Mouse (Mus musculus): ENCODE measurements around the gene Ccdc107.

Ccdc107 gene

DNA sequence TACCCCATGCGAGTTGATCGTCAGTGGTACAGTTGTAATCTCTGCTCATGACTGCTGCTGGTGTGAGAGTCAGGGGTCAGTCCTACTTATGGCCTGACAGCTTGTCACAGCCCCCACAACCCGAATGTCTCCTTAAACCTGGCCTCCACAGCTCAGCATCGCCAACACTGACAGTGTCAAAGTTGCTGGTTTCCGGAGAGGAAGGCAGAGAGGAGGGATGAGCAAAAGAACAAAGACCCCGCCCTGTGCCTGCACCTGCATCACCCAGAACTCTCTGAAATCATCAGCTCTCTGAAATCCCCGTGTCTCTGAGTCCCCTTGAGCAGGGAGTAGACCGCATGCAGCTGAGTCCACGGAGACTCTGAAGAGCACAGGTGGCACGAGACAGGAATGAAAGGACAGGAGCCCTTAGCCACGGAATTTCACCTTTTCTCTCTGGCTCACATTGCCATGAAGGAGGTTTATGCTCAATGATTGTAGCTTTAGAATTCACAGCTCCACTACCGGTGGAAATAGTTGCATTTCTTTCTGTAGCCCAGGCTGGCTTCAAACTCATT, 9.1 kb upstream of the Ccdc107 start, which contains the start of gene Sit1:
TSS of gene Sit1 (minus strand) at position 200 of the 557 bp plus-strand sequence.
- peak; percentile 84 for DNase-seq (ENCODE audit: low read depth, low spot score)

DNA sequence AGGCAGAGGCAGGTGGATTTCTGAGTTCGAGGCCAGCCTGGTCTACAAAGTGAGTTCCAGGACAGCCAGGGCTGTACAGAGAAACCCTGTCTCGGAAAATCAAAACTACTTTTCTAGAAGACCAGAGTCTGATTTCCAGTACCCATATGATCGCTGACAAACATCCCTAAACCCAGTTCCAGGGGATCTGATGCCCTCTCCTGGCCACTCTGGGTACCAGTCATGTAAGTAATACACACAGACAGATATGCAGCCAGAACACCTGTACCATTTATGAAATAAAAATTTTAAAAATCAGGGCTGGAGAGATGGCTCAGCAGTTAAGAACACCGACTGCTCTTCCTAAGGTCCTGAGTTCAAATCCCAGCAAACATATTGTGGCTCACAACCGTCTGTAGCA, 7.0 kb upstream of the Ccdc107 start:
- peak; percentile 36 for DNase-seq (ENCODE audit: low read depth, low spot score)

DNA sequence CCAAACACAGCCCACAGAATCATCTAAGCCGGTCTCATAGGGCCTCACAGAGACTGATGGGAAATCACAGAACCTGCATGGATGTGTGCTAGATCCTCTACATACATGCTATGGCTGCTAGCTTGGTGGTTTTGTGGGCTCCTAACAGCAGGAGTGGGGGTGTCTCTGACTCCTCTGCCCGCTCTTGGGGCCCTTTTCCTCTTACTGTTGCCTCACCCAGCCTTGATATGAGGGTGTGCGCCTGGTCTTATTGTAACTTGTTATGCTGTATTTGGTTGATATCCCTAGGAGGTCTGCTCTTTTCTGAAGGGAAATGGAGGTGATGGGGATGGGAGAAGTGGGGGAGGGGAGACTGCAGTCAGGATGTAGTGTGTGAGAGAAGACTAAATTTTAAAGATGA, 3.1 kb upstream of the Ccdc107 start:
- no peak for DNase-seq (ENCODE audit: low read depth, low spot score)

DNA sequence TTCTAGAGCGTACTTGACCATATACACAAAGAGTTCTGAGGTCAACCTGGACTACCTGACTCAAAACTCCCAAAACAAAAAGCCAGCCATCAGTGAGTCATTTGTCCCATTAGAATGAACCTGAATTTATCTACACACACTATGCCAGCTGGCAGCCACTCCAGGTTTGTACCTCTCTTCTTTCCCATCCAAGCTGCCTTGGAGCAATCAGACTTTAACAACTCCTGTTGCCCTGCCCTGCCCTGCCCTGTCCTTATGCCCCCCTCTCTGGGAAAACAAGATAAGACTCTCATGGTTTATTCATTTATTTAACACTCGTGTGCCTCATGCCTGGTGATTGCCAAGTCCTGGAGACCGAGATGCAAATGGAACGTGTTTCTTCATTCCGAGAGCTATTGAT, 1.9 kb upstream of the Ccdc107 start:
- no peak for DNase-seq (ENCODE audit: low read depth, low spot score)

DNA sequence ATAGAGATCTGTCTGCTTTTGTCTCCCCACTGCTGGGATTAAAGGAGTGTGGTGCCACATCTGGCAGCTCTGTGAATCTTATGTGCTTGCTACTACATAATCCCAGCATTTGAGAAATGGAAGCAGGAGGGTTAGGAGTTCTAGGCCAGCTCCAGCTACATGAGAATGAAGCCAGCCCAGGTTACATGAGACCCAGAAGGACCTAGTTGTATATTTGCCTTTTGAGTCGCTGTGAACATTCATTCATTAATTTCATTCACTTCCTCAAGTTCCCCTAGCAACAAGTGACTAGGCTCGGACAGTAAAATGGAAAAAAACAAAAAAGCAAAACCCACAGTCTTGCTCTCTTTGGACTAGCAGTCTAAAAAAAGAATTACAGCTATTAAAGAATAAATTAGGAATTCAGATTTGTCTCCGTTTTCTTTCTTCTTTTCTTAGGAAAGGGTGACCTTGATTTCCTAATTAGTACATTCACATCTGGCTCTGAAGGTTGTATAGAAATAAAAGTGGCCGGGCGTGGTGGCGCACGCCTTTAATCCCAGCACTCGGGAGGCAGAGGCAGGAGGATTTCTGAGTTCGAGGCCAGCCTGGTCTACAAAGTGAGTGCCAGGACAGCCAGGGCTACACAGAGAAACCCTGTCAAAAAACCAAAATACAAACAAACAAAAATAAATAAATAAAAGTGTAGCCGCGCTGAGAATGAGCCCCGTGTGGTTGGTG, 439 bp upstream of the Ccdc107 start:
- no peak for DNase-seq (ENCODE audit: low read depth, low spot score)

DNA sequence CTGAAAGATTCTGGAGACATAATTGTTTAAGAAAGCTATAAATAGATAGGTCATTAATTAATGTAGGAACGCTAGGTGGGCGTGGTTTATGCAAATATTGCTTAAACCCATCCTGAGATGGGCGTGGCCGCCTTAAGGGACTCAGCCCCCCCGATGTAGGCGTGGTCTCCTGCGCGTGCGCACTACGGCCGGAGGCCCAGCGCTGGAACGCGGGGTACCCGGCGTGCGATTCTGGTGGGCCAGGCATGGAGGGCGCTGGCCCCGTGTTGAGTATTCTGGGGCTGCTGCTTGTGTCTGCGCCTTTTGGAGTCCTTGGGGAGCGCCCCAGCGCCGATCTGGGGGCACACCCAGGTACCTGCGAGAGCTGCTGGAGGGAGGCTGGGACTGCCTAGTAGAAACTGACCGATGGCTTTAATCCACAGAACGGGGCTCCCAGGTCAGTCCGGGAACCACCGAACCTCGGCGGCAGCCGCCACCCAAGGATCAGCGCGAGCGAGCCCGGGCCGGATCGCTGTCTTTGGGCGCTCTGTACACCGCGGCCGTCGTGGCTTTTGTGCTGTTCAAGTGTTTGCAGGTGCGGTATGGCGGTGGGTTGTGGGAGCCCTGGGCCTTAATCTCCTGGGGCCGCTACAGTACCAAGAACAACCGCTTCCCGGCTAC, 616 bp downstream of the Ccdc107 start:
- DNase-seq (ENCODE audit: low read depth, low spot score): peak; percentile 95

DNA sequence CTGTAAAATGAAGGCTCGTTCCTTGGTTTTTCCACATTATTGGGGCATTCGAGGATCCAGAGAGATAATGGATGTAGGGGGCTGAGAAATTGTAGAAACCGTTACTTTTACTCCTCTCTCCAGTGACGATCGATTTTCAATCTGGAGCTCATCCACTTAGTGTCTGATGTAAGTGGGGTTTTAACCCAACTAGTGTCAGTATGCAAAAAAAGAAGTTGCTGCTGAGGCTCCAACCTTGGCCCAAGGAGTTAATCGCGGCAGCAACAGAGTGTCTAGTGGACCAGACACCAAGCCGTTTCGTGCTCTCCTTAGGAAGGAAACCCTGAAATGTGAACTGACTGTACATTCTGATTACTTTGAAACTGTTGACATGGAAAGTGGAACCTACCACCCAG, 1.1 kb downstream of the Ccdc107 start:
- DNase-seq (ENCODE audit: low read depth, low spot score): no peak

DNA sequence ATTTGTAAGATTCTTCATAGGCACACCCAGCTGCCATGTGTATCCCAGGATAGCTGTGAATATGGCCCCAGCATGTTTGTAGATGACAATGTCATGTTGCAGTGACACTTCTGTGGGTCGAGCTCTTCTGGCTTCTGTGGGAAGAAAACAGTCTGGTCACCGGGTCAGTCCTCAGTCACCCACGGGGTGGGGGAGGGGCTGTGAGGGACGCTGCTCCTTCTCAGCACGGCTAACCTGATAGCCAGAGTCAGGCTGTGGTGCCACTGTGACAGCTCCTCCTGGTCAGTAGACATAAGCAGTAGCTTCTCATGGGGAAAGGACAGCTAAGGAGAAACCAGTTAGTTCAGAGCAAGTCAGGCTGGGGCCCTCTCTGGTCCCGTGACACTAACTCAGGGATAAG, 3.9 kb downstream of the Ccdc107 start:
- no peak for DNase-seq (ENCODE audit: low read depth, low spot score)

DNA sequence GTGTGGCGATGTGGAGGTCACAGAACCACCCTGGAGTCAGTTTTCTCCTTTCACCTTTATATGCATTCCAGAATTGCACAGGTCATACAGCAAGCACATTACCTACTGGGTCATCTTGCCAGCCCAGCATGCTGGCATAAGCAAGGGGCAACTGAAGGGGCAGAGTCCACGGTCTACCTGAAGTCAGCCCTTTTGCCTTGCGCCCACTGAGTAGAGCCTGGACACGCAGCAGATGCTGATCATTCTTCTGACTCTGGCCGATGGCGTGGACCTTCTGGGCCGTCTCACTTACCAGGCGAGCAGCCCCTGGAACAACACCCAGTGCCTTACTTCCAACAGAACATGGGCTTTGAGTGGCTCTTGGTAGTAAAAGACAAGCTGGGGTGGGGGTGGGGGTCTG, 4.7 kb downstream of the Ccdc107 start:
- no peak for DNase-seq (ENCODE audit: low read depth, low spot score)

DNA sequence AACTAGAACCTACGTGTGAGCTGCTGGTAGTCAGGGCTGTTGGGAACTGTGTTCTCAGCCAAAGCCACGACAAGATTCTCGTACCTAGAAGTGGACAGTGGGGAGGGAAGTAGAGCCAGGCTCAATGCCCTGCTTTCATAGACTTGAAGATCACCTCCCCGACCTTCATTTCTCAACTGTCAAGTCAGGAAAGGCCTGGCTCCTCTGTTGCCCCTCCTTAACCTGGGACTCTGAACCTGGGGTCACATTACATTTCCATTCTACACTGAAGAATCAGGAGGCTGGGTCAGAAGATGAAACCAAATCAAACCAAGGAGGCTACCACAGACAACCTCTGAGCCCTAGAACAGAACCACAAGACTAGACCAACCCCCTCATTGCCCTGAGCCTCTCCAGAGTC, 5.2 kb downstream of the Ccdc107 start:
- DNase-seq (ENCODE audit: low read depth, low spot score): no peak

DNA sequence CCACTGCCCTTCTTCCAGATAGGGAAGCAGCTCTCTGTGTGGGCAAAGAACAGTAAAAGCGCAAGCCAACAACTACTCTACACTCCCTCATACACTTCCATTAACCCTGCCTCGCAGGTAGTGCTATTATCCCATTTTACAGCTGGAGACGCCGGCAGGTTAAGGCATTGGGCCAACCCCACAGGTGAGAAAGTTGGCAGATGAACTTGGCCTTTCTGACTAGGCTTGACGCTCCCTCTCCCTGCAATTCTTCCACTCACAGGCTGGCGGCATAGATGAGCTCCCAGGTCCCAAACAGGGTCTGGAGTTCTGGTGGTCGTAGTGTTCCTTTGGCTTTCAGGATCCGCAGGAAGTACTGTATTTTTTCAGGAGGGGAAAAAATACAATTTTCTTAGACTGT, 6.3 kb downstream of the Ccdc107 start:
- DNase-seq (ENCODE audit: low read depth, low spot score): peak; percentile 26

DNA sequence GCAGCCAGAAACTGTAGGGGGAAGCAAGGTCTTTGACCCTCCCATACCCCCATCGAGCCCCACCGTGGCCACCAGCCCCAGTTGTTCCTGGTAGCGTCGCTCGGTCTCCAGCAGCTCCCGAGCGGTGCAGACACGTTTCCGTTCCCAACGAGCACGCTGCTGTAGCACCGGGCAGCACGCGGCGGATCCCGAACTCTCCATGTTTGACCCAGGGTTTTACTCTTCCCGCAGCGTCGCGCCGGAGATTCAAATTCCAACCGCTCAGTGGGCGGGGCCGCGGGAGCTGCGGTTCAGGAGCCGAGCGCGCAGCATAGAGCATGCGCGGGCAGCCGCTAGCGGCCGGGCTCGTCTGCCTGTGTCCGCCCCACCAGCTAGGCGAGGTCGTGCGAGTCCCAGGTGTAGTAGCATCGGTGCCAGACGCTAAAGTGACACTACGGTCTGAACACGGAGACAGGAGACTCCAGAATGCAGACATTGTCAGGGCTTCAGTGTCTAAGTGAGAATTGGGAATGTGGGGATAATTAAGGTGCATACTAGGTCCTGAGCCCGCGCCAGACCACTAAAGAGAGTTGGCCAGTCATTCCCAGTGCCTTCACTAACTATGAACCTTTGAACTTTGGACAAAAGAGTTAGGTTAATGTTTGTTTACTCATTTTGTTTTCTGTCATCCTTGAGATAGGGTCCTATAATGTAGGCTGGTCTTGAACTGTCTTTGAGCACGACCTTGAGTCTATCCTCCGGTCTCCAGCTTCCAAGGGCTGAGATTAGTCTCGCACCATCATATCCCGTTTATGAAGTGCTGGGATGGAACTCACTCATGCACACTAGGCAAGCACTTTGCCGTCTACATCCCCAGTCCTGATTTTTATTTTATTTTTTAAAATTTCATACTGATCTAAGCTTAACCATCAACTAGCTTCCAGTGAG, 7.0 kb downstream of the Ccdc107 start, which contains the start of gene Arhgef39:
TSS of gene Arhgef39 (minus strand) at position 289 of the 927 bp plus-strand sequence.
- DNase-seq (ENCODE audit: low read depth, low spot score): peak; percentile 80

DNA sequence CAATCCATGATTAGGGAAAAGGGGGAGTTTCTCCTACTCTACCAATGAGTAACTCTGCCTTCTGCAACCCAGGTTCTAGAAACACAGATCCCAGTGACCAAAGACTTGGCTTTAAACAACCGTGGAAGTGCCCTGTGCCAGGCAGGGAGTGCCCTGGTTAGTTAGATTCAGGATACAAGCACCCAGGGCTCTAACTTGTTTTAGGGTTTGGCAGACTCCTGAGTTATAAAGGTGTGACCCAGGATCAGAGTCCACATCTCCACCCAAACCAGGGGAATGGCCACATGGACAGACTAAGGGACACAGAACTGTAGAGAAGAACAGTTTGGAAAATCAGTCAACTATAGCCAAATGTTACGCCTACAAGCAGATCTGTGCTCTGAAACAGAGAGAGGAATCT, 10.3 kb downstream of the Ccdc107 start:
- DNase-seq (ENCODE audit: low read depth, low spot score): no peak

DNA sequence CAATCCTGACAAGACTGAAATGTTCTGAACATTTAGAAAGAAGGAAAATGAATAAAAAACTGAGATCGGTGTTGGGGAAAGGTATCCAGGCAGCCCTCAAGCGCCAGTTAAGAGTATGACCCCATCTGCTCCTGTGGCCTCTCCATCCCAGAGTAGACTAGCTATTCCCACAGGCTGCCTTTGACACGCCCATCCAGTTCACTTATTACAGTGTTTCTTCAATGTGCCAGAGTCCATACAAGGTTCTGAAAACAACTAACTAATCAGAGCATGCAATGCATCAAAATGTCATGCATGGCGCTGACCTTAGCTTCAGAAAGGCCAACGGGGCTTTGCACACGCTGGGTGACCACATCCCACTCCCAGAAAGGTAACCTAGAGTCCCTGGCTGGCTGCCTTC, 10.8 kb downstream of the Ccdc107 start:
- no peak for DNase-seq (ENCODE audit: low read depth, low spot score)

DNA sequence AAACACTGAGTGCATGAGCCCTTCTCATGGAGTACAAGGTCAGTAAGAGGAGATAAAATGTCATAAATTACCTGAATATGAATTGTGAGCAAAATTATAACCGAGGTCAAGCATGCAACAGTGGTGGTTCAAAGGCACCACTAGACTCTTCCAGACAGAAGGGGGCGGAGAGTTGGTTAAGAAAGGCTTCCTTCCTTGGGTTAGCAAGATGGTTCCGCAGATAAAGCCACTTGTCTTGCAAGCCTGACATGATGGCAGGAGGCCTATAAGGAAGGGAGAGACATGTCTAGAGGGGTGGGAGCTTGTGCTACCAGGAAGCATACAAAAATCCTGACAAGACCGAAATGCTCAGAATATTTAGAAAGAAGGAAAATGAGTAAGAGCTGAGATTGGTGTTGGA, 11.6 kb downstream of the Ccdc107 start:
- DNase-seq (ENCODE audit: low read depth, low spot score): peak; percentile 66

DNA sequence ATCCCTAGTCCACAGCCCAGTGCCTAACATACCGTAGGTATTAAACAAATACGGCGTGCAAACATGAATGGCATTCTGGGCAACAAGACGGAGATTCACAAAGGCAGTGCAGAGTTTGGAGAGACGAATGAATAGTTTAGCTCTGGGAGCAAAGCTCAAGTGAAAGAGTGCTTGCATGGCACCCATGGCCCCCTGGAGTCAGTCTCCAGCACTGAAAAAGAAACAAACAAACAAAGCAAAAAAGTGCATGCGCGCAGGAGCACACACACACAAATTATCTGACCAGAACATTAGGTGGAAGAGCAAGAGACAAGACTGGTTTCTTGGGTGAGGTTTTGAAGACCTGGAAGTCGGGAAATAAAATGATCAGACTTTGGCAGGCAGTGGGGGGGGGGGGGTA, 13.4 kb downstream of the Ccdc107 start:
- DNase-seq (ENCODE audit: low read depth, low spot score): no peak

DNA sequence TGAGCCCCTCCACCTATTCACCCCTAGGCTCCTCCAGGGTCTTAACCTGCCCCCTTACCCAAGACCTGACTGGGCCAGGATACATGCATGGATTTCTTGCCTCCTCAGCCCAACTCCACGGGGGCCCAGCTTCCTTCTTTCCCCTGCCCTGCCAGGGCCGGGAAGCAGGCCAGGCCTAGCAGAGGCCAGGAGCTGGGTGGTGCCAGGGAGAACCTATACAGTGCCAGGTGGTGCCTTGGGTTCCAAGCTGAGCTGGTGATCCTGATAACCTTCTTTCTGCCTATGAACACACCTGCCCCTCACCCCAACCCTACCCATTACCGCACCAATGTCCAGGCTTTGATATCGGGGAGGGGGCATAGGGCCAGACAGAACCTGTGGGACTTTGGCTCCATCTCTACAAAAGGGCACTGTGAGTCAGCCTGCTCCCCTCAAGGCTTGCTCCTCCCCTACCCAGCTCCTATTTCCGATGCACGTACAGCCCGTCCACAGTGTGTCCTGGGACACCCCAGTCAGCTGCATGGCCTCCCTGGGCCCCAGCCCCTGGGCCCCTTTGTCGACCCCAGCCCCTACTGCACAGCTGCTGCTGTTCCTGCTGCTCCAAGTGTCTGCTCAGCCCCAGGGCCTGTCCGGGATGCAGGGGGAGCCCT, 14.0 kb downstream of the Ccdc107 start, which contains the start of gene Car9:
TSS of gene Car9 (plus strand) at position 431 of the 650 bp plus-strand sequence.
- DNase-seq (ENCODE audit: low read depth, low spot score): no peak

DNA sequence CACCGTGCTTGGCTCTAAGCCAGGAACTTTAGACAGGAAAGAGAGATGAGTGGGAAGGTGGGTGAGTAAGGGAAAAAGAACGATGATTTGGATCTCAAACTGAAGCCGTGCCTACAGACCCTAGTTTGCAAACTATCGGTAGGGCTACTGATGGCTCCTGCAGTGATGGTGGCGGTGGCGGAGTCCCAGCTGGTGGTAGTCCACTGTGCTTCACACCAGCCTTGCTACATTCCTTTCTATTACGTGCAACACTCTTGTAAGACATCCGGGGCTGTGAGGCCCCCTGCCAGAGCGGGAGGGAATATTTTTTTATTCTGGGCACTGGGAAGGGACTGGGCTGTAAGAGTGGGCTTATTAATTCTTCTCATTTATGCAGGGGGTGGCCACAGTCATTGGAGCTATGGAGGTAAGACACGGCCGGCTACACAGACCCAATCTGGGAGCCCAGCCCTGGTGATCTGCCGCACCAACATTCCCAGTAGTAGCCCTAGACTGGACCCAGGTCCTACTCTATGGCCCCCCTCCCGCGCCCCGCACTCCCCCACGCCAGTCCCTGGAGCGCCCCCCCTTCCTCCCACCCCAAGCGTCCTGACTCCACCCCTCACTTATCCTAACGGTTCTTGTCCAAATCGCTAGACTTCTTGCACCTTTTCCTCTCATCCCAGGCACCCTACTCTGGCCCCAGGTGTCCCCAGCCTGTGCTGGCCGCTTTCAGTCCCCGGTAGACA, 15.4 kb downstream of the Ccdc107 start:
- DNase-seq (ENCODE audit: low read depth, low spot score): no peak

DNA sequence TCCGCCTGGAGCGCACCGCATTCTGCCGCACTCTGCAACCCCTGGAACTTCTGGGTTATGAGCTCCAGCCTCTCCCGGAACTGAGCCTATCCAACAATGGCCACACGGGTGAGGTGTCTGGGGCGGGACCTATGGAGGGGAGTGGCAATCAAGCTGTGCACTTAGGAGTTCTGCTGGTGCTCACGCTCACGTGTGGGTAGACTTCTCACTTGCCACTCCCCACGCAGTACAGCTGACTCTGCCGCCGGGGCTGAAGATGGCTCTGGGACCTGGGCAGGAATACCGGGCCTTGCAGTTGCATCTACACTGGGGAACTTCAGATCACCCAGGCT, 15.9 kb downstream of the Ccdc107 start:
- DNase-seq (ENCODE audit: low read depth, low spot score): peak; percentile 86

DNA sequence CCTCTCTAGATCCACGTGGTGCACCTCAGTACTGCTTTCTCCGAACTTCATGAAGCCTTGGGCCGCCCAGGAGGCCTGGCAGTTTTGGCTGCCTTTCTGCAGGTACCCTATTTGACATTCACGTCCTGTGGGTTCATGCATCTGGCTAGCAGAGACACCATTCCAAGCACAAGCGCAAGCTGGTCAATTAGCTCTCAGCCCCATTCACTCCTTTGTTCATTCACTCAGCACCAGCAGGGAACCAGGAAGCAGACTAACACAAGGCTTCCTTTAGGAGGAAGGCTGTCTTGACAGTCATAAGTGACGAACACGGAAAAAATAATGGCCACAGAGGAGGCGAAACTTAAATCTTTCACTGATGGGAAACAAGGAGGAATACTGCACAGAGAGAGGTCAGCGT, 16.4 kb downstream of the Ccdc107 start:
- no peak for DNase-seq (ENCODE audit: low read depth, low spot score)
